Mouse (Mus musculus): ENCODE measurements around the gene Olfr50. TPM values are rescaled to one million over a fixed set of nuclear protein-coding genes. Genes with fewer than 3 reads are reported as not detected.

Olfr50 gene
- polyA plus RNA-seq (2015; fragmentation: Nextera tagmentation; extraction: Ambion mirVana) = not detected in 2 replicates

- WGBS = 87% methylated on average over 2 of the region's 2 CpGs
- no peak for ATAC-seq
- no peaks in the 10 kb centered on the region for H3K4me1 ChIP-seq
- no peak within 1 kb of the TSS for H3K4me3 ChIP-seq
- H3K27me3 ChIP-seq = no peaks in the 10 kb centered on the region
- no peak within 1 kb of the TSS for H3K9ac ChIP-seq
- no peaks in the 10 kb centered on the region for H3K36me3 ChIP-seq (ENCODE audit: poor library complexity, severe bottlenecking)
- peaks cover 36% of the 10 kb centered on the region for H3K9me3 ChIP-seq (replicated peaks)
- H3K27ac ChIP-seq = no peak within 1 kb of the TSS
- H3K4me2 ChIP-seq = no peak within 1 kb of the TSS
Measured at GRCm38 (mm10) chr2:36790238-36790637, at the start of gene Olfr50. Gene Olfr50 (plus strand): TSS chr2:36790538.

- peaks cover 18% of the 10 kb centered on the region for H3K9me3 ChIP-seq (replicated peaks)
- no peaks in the 10 kb centered on the region for H3K36me3 ChIP-seq (ENCODE audit: poor library complexity, severe bottlenecking)
- WGBS = 83% methylated on average over 2 of the region's 2 CpGs
- no peak within 1 kb of the TSS for H3K27ac ChIP-seq
- no peak within 1 kb of the TSS for H3K9ac ChIP-seq
- no peak within 1 kb of the TSS for H3K4me2 ChIP-seq
- H3K4me1 ChIP-seq = no peaks in the 10 kb centered on the region
- H3K4me3 ChIP-seq = no peak within 1 kb of the TSS
- no peak for ATAC-seq
- no peaks in the 10 kb centered on the region for H3K27me3 ChIP-seq
Measured at GRCm38 (mm10) chr2:36783976-36784375, 6.4 kb upstream of the Olfr50 start, which contains the start of gene Olfr348. Gene Olfr348 (plus strand): TSS chr2:36784276.

GRCm38 (mm10) chr2:36816932-36817331, 26.6 kb downstream of the Olfr50 start, which contains the start of gene Olfr3:
Gene Olfr3 (minus strand): TSS chr2:36817032.
- no peak within 1 kb of the TSS for H3K4me3 ChIP-seq
- H3K27me3 ChIP-seq = no peaks in the 10 kb centered on the region
- H3K27ac ChIP-seq = no peak within 1 kb of the TSS
- H3K4me2 ChIP-seq = no peak within 1 kb of the TSS
- H3K36me3 ChIP-seq (ENCODE audit: poor library complexity, severe bottlenecking) = no peaks in the 10 kb centered on the region
- H3K9ac ChIP-seq = no peak within 1 kb of the TSS
- ATAC-seq = no peak
- H3K4me1 ChIP-seq = no peaks in the 10 kb centered on the region
- WGBS = 68% methylated on average over 1 of the region's 1 CpGs
- peaks cover 24% of the 10 kb centered on the region for H3K9me3 ChIP-seq (replicated peaks)

- WGBS = 91% methylated on average over 1 of the region's 1 CpGs
- Histone ChIP-seq H3K36me3 (ENCODE audit: poor library complexity, severe bottlenecking) (no peaks in the 10 kb centered on the region), H3K4me2 (no peak within 1 kb of the TSS), H3K4me1 (no peaks in the 10 kb centered on the region), H3K27me3 (no peaks in the 10 kb centered on the region), H3K9me3 (replicated peaks) (peaks cover 23% of the 10 kb centered on the region), H3K27ac (no peak within 1 kb of the TSS), H3K9ac (no peak within 1 kb of the TSS), H3K4me3 (no peak within 1 kb of the TSS)
- ATAC-seq = no peak
Measured at GRCm38 (mm10) chr2:36846010-36846409, 55.7 kb downstream of the Olfr50 start, which contains the start of gene Olfr350. Gene Olfr350 (plus strand): TSS chr2:36846310.

Other genes starting within 250 kb of the Olfr50 start
- not detected in 2 replicates for gene Olfr344, start 223.9 kb upstream of the Olfr50 start, polyA plus RNA-seq (2015; fragmentation: Nextera tagmentation; extraction: Ambion mirVana)
- not detected in 2 replicates for gene Olfr345, start 150.5 kb upstream of the Olfr50 start, polyA plus RNA-seq (2015; fragmentation: Nextera tagmentation; extraction: Ambion mirVana)
- gene Olfr346, start 104.8 kb upstream of the Olfr50 start, polyA plus RNA-seq (2015; fragmentation: Nextera tagmentation; extraction: Ambion mirVana) = not detected in 2 replicates
- not detected in 2 replicates for gene Olfr347, start 58.6 kb upstream of the Olfr50 start, polyA plus RNA-seq (2015; fragmentation: Nextera tagmentation; extraction: Ambion mirVana)
- gene Olfr348, start 6.3 kb upstream of the Olfr50 start, polyA plus RNA-seq (2015; fragmentation: Nextera tagmentation; extraction: Ambion mirVana) = not detected in 2 replicates
- not detected in 2 replicates for gene Olfr3, start 26.5 kb downstream of the Olfr50 start, polyA plus RNA-seq (2015; fragmentation: Nextera tagmentation; extraction: Ambion mirVana)
- not detected in 2 replicates for gene Olfr350, start 55.8 kb downstream of the Olfr50 start, polyA plus RNA-seq (2015; fragmentation: Nextera tagmentation; extraction: Ambion mirVana)
- gene Olfr351, start 72.1 kb downstream of the Olfr50 start, polyA plus RNA-seq (2015; fragmentation: Nextera tagmentation; extraction: Ambion mirVana) = not detected in 2 replicates
- gene Olfr352, start 77.9 kb downstream of the Olfr50 start, polyA plus RNA-seq (2015; fragmentation: Nextera tagmentation; extraction: Ambion mirVana) = not detected in 2 replicates
- not detected in 2 replicates for gene Olfr353, start 102.4 kb downstream of the Olfr50 start, polyA plus RNA-seq (2015; fragmentation: Nextera tagmentation; extraction: Ambion mirVana)
- not detected in 2 replicates for gene Olfr354, start 115.1 kb downstream of the Olfr50 start, polyA plus RNA-seq (2015; fragmentation: Nextera tagmentation; extraction: Ambion mirVana)
- gene Olfr355, start 138.4 kb downstream of the Olfr50 start, polyA plus RNA-seq (2015; fragmentation: Nextera tagmentation; extraction: Ambion mirVana) = not detected in 2 replicates
- not detected in 2 replicates for gene Olfr356, start 146.6 kb downstream of the Olfr50 start, polyA plus RNA-seq (2015; fragmentation: Nextera tagmentation; extraction: Ambion mirVana)
- gene Olfr357, start 203.3 kb downstream of the Olfr50 start, polyA plus RNA-seq (2015; fragmentation: Nextera tagmentation; extraction: Ambion mirVana) = not detected in 2 replicates
- not detected in 2 replicates for gene Olfr358, start 218.8 kb downstream of the Olfr50 start, polyA plus RNA-seq (2015; fragmentation: Nextera tagmentation; extraction: Ambion mirVana)

Measured in forebrain, embryonic 13.5 days (tissue).